Mouse (Mus musculus) heart, adult 2 months (tissue): ENCODE measurements around the gene Bmpr1b. TPM values are rescaled to one million over a fixed set of nuclear protein-coding genes. Genes with fewer than 3 reads are reported as not detected.

Source experiments
- DNase-seq, 2 experiments: peaks; one replicate each; pipeline ENCODE4 v3.0.0; 2021
- H3K27ac ChIP-seq: fragments of 200-600 bp; 2 replicates; pipeline ENCODE4 v1.8.1; 2022
- H3K27me3 ChIP-seq: fragments of 200-500 bp; 2 replicates; pipeline ENCODE4 v1.6.1; 2012; ENCODE audit warnings: mild to moderate bottlenecking, low read length, inconsistent platforms, mixed read lengths; ENCODE audit not compliant: control insufficient read depth, insufficient read depth
- H3K36me3 ChIP-seq: fragments of 200-500 bp; 2 replicates; pipeline ENCODE4 v1.6.1; 2012; ENCODE audit warnings: low read length, inconsistent platforms; ENCODE audit not compliant: control insufficient read depth, insufficient read depth
- H3K4me1 ChIP-seq: fragments of 200-500 bp; 2 replicates; pipeline ENCODE4 v1.6.1; 2011; ENCODE audit warnings: low read length; ENCODE audit not compliant: control insufficient read depth, insufficient read depth
- H3K4me3 ChIP-seq: fragments of 200-600 bp; 2 replicates; pipeline ENCODE4 v1.8.1; 2022
- H3K79me2 ChIP-seq: fragments of 200-500 bp; replicated peaks from 2 replicates; pipeline ENCODE4 v1.6.1; 2012; ENCODE audit warnings: mild to moderate bottlenecking, inconsistent platforms, low read length, moderate library complexity, mixed read lengths; ENCODE audit not compliant: control insufficient read depth, insufficient read depth
- H3K9ac ChIP-seq: fragments of 200-500 bp; 2 replicates; pipeline ENCODE4 v1.6.1; 2012; ENCODE audit warnings: low read depth, mild to moderate bottlenecking, control low read depth, inconsistent platforms, low read length, mixed read lengths
- CTCF ChIP-seq: fragments of 200-600 bp; IDR thresholded peaks from 2 replicates; pipeline ENCODE4 v1.8.1; 2022; ENCODE audit warnings: antibody characterized with exemption, mild to moderate bottlenecking, moderate library complexity
- EP300 ChIP-seq: fragments of 200-500 bp; IDR thresholded peaks from 2 replicates; pipeline ENCODE4 v1.6.1; 2011; ENCODE audit warnings: low read depth, low read length, control low read depth; ENCODE audit not compliant: insufficient read depth
- POLR2A ChIP-seq: fragments of 200-500 bp; IDR thresholded peaks from 2 replicates; pipeline ENCODE4 v1.6.1; 2011; ENCODE audit warnings: mild to moderate bottlenecking, low read depth, low read length, control low read depth; ENCODE audit not compliant: insufficient read depth
- WGBS: fragments of 180-500 bp; shearing (Covaris S2); methylation state at CpG from one replicate; pipeline ENCODE4 v1.1.7; 2018; 5-methylcytosine and 5-hydroxymethylcytosine counted together
- intact Hi-C: fragments of 180-260 bp; cut with DNase I; formaldehyde crosslinking; loops from one replicate; pipeline ENCODE4 v1.15.1; 2025
- polyA plus RNA-seq: library from polyadenylated mRNA; depleted of rRNA; stranded (reverse); fragments of >200 nt; gene quantifications from 2 replicates; pipeline ENCODE4 v1.2.3, GENCODE M21; 2012
- total RNA-seq, 2 experiments: library from RNA; stranded (reverse); gene quantifications; 2 replicates each; pipeline ENCODE4 v1.2.3; 2021

The Bmpr1b gene
- total and polyA plus RNA-seq, 3 experiments = 0.29 to 0.43 (median 0.30) TPM

GRCm38 (mm10) chr3:142106227-142106626 lies 63.0 kb downstream of the Bmpr1b start:
- no peak for DNase-seq

DNA sequence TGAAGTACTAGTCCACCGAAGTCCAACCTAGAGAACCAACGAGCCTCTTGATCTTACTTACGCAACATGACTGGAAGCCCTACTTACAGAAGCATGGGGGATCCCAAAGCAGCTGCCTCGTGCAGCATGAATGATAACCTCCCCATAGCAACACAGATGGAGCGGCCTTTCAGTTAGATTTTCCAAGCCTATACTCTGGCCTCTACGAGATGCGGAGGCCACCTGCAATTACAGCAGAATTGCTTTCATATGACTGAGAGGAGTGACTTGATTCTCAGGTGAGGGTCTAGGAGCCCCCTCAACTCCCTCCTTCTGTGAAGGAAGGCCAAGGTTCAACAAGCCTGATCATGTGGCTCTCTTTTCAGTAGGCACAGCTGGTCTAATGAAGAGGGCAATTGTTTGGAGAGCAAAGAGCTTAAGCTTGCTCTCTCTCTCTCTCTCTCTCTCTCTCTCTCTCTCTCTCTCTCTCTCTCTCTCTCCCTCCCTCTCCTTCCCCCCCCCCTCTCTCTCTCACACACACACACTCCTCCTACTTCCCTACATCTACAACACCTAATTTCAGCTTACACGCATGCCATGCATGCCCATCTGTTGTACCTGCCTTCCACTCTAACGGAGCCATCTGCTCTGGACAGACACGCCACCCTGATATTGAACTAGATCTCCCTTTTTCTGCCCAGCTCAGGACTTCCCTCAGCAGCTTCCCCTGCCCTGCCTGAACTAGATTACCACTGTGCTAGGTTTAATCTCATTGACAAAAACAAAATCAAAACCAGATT lies 65.0 kb downstream of the Bmpr1b start:
- H3K36me3 ChIP-seq = no peaks in the 10 kb centered on the region
- H3K4me1 ChIP-seq = no peaks in the 10 kb centered on the region
- no peak for DNase-seq
- H3K79me2 ChIP-seq = no peaks in the 10 kb centered on the region
- no peak overlapping the region for H3K4me3 ChIP-seq
- H3K27ac ChIP-seq = no peak overlapping the region
- no peak overlapping the region for H3K9ac ChIP-seq
- intact Hi-C loops = no loop called here
- TF ChIP-seq CTCF (no peak), EP300 (no peak), POLR2A (no peak)
- 87% methylated on average over 10 of the region's 10 CpGs for WGBS
- no peaks in the 10 kb centered on the region for H3K27me3 ChIP-seq

More at GRCm38 (mm10) chr3:142106227-142106626, 63.0 kb downstream of the Bmpr1b start:
- H3K27me3 ChIP-seq = no peaks in the 10 kb centered on the region
- no peak overlapping the region for H3K4me3 ChIP-seq
- H3K79me2 ChIP-seq = no peaks in the 10 kb centered on the region
- no peak overlapping the region for H3K9ac ChIP-seq
- no peaks in the 10 kb centered on the region for H3K4me1 ChIP-seq
- no peak for TF ChIP-seq POLR2A
- no peak for TF ChIP-seq EP300
- TF ChIP-seq CTCF = no peak
- no peaks in the 10 kb centered on the region for H3K36me3 ChIP-seq
- intact Hi-C loops = no loop called here
- WGBS = 79% methylated on average over 6 of the region's 6 CpGs
- no peak overlapping the region for H3K27ac ChIP-seq

DNA sequence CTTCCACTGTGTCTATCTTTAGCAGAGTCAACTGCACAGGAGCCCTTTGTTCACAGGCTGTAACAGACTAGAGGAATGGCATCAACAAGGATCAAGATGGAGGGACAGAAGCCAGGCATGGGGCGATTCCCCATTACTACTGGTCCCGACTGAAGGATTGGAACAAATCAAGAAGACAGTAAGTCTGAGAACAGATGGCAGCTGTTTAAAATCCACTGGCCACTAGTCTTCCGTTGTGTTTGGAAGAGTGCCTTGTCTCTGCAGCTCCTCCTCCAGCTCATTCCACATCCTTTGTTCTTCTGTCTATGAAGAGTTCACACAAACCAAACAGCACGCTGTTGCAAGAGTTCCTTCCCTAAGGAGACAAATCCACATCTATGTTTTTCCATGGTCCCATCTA lies 65.6 kb downstream of the Bmpr1b start:
- TF ChIP-seq CTCF (no peak), EP300 (no peak), POLR2A (no peak)
- intact Hi-C loops = no loop called here
- Histone ChIP-seq H3K79me2 (no peaks in the 10 kb centered on the region), H3K4me3 (no peak overlapping the region), H3K27me3 (no peaks in the 10 kb centered on the region), H3K9ac (no peak overlapping the region), H3K4me1 (no peaks in the 10 kb centered on the region), H3K36me3 (no peaks in the 10 kb centered on the region), H3K27ac (no peak overlapping the region)
- WGBS = 67% methylated on average over 4 of the region's 4 CpGs
- DNase-seq = no peak

DNA sequence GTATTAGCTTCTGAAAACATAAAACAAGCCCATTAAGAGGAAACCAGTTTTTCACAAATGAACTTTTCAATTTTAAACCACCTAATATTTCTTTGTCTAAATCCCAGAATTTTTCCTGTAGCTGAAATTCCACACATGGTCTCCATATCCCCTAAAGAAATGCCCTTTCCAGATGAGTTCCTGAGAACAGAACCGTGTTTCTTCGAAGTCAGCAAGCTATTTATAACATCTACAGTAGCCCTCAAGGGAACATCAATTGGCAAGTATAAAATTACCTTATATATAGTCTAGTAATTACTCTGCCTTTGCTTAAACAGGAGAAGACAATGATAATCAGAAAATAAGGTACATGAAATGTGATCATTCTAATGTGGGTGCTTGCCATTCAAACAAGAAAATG lies 70.1 kb downstream of the Bmpr1b start:
- Histone ChIP-seq H3K27ac (no peak overlapping the region), H3K4me1 (no peaks in the 10 kb centered on the region), H3K9ac (no peak overlapping the region), H3K27me3 (no peaks in the 10 kb centered on the region), H3K36me3 (no peaks in the 10 kb centered on the region), H3K79me2 (no peaks in the 10 kb centered on the region), H3K4me3 (no peak overlapping the region)
- 13% methylated on average over 2 of the region's 2 CpGs for WGBS
- TF ChIP-seq CTCF = no peak
- no peak for TF ChIP-seq EP300
- no peak for TF ChIP-seq POLR2A
- DNase-seq = no peak
- intact Hi-C loops = no loop called here

DNA sequence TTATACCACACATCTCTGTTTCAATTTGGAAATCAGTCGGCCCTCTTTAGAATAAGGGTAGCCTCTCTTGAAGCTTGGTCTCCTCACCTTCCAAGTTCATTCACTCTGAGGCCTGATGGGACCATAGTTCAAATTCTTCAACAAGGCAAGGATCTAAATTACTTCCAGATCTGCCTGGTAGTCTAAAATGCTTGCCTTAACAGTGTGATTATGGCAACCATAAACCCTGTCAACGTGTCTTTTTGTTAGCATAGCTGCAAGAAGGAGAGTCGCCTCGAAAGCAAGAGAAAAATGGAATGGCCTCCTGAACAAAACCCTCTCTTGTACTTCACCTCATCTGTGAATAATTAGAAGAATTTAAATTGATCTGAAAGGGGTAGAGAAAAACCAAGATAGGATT lies 75.2 kb downstream of the Bmpr1b start:
- intact Hi-C loops = no loop called here

DNA sequence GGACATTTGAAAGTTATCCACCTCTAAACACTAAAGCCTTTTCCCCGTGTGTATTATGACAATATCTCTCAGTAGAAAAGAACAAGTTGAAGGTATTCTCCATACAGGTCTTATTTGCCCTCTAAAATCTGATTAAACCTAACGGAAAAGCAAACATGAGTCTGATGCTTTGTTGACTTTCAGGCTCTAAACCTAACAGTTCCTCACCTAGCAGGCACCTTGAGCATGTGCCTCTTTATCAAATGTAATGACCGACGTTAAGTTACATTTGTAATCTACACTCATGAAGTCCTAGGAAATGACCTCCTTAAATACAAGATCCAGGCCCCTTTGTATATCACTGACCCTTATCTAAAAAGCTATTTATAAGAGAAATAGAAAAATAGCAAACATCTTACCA lies 79.5 kb downstream of the Bmpr1b start:
- DNase-seq = no peak
- Histone ChIP-seq H3K4me1 (no peaks in the 10 kb centered on the region), H3K27ac (no peak overlapping the region), H3K36me3 (no peaks in the 10 kb centered on the region), H3K27me3 (no peaks in the 10 kb centered on the region), H3K79me2 (no peaks in the 10 kb centered on the region), H3K9ac (no peak overlapping the region), H3K4me3 (no peak overlapping the region)
- intact Hi-C loops = no loop called here
- TF ChIP-seq CTCF (no peak), POLR2A (no peak), EP300 (no peak)
- 76% methylated on average over 4 of the region's 4 CpGs for WGBS

More for the DNA sequence above, 75.2 kb downstream of the Bmpr1b start:
- WGBS = 87% methylated on average over 4 of the region's 4 CpGs
- Histone ChIP-seq H3K36me3 (no peaks in the 10 kb centered on the region), H3K27me3 (no peaks in the 10 kb centered on the region), H3K4me1 (no peaks in the 10 kb centered on the region), H3K79me2 (no peaks in the 10 kb centered on the region), H3K27ac (no peak overlapping the region), H3K4me3 (no peak overlapping the region), H3K9ac (no peak overlapping the region)
- TF ChIP-seq POLR2A = no peak
- TF ChIP-seq EP300 = no peak
- no peak for TF ChIP-seq CTCF
- DNase-seq = no peak
